Mouse (Mus musculus): ENCODE measurements around the gene Smyd2.
A peak's percentile ranks its signal among the peaks of the same experiment; 100 is the strongest.

Gene Smyd2

DNA sequence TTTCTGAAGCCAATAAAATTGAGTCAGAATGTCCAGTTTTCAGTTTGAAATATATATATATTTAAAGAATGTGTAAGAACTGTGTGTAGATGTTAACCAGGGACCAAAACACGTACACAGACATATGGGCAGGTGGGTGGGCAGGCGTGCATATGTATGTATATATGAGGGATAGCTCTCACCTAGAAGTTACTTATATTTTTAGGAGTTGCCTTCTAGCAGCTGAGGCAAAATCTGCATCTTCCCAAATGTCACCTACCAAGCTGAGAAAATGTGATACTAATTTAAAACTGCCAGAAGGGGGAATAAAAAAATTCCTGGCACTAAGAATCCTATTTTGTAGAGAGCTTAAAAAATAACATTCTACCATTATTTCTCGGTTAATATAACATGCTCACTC lies 2.4 kb downstream of the Smyd2 start:
- peak; percentile 84 for DNase-seq (ENCODE audit: low read depth, low spot score)

DNA sequence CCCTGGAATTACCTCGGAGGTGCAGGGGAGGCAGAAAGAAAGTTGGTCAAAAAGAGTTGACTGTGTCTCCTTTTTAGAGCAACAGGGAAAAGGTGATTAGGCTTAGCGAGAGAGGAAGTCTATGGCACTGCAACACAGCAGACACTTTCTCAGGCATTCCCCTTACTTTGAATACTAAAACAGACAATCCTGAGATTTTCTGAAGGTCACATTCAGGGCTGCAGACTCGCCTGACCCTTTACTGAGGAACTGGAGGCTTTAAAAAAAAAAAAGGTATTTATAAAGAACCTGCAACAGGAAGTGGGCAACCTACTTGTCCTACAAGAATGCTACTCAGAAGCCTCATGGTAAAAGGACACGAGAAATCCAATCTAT lies 5.0 kb downstream of the Smyd2 start:
- no peak for DNase-seq (ENCODE audit: low read depth, low spot score)

DNA sequence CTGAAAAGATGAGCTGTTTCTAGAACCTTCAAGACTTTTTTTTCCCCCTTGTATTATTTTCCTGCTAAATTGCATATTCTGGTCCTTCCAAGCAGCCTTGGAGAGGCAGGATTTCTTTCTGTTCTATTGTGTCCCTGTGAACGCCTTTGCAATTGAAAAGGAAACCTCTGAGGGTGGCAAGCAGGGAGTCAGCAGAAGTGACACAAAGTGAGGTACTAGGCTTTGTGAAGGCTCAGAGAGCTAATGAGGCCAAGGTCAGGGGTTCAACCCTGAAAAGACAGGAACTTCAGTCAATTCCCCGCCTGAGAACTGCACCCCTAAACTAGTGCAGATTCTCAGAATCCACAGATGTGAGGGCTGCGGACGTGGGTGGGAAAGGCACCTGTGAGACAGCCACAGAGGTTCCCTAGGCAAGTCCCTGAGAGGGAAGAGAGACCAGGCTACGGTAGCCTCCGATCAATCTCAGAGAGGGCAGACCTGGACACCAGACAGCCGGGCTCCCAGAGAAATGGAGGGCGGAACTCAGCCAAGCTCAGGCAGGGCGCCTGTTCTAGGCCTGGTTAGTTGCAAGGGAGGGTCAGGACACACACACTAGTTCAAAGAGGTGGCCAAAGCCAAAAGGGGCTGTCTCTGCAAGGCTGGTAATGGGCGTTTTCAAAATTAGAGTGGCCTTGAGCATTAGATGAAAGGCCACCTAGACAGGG lies 5.6 kb downstream of the Smyd2 start:
- no peak for DNase-seq (ENCODE audit: low read depth, low spot score)

DNA sequence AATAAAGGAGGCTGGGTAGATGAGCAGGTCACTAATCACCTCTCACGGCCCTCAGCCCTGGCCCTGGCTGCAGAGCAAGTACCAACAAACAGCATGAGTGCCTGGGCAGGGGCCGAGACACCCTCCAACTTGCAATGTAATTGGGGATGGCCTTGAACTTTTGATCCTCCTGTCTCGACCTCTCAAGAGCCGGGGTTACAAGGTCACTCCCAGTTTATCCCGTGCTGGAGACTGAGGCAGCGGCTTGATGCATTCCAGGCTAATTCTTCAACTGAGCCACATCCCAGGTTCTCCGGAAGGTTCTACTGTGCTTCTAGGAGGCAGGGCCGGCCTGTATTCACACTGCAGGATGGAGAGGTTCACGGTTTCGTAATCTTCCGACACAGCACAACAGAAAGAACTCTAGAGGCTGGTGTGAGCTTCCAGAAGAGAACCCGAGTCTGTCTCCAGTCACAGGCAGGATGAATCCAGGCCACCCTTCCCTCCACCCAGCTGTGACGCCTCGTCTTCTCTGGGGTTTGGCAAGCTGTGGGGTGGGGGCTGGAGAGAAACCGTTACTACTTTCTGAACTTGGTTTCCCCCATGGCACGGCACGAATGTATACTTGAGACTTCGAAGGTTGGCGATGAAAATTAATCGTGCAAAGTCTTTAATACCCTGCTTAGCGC lies 8.9 kb downstream of the Smyd2 start:
- no peak for DNase-seq (ENCODE audit: low read depth, low spot score)

DNA sequence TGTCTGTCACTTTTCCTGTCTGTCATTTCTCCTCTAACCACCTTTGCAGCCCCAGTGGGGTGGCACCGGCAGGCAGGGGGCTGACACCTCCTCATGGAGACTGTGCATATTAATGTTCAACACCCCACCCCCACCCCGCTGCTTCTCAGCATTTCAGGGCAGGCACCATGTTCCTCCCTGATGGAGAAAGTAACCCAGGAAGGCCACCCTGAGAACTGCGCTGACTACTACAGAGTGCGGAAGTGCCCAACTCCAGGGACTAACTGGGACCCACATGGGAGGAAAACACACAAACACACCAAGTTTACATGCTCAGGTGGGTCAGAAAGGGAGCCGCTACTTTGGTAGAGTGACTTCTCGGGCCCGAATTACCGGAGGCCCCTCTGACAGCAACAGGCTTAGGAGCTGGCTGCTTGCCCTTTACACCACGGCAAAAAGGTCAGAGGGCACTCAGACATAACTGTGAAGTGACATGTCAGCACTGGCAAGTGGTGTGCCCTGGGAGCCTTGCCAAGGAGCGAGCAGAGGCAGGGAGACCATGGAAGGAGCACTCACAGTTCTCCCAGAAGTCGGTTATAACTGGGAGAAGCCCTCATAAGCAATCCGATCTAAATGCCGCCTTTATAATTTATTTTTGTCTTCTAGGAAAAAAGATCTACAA lies 11.3 kb downstream of the Smyd2 start:
- no peak for DNase-seq (ENCODE audit: low read depth, low spot score)

DNA sequence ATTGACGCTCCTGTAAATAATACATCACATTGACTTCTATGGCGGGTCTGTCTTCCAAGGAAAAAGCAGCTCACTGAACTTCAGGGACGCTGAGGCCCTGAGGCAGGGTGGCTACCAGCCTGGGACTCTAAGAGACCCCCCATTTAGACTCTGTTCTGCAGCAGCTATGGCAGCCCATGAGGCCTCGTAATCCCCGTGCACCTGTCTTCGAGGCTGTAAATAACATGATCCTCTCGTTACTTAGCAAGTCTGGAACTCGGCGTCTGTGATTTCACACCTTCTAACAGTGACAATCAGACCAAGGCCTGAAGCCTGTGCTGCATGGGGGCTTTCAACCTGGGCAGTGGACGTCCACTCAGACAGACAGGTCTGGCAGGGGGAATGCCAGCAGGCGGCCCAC lies 19.0 kb downstream of the Smyd2 start:
- DNase-seq (ENCODE audit: low read depth, low spot score): no peak

DNA sequence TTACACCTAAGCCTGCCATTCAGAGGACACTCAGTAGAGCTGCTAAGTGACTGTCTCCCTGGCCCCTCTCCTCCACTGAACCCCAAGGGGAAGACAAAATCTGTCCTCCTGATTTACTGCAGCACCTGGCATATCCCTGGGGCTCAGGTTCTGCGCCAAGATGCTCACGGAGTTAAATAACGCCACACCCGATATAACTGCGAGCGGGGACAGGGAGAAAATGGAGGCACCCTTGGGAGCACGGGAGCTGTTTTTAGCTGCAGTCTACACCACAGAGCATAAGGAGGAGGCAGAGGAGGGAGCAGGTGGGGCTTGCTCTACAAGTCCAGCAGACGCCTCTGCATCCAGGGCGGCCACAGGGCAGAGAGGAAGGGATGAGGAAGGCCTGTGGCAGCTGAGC lies 19.8 kb downstream of the Smyd2 start:
- DNase-seq (ENCODE audit: low read depth, low spot score): no peak

DNA sequence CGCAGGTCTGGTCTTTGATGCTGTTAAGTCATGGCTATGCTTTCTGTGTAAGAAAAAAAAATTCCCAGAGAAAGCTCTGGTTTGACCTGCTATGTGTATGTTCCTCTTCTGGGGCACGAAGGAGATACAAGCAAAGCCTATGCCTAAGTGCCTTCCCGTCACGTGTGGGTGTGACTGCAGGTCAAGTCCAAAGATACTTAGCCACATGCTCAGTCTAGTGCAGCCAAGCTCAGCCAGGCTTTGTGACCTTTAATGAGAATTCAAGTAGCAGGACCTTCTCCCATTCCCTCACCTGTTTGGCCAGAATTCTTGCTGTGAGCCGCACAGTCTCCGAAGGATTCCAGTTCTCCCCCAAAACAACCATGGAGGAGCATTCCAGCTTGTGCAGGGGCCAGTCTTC lies 22.6 kb downstream of the Smyd2 start:
- no peak for DNase-seq (ENCODE audit: low read depth, low spot score)

DNA sequence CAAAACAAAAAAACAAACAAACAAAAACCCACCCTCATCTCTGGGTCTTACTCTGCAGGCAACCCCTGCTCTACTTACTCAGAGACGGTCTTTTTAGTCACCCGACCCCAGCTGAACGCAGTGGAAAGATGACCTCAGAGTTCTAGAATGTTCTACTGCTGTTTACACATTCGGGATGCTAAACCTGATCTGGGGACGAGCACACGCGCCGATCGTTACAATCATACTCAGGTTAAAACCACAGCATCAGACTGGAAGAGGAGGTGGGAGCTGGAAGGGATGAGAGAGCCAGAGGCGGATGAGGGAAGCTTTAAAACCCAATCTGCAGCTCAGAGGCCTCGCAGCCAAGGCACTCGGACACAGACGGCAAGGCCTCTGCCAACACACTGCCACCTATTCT lies 23.5 kb downstream of the Smyd2 start:
- no peak for DNase-seq (ENCODE audit: low read depth, low spot score)

DNA sequence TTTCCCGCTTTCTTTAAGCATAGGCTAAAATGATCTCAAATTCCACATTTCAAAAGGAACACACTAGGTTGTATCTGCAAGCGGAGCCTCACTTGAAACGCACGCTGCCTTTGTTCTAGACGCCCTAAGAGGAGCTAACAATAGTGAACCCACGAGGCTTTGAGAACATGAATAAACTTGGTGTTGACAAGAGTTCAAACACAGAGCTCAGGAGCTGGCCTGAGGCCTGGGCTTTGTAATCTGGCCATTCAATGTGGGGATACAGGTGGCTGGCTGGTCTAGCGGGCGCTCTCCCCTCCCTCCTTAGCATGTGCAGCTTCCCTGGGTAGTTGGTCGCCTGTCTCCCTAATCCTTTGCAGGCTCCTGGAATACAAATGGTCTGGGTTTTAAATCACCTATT lies 24.3 kb downstream of the Smyd2 start:
- DNase-seq (ENCODE audit: low read depth, low spot score): no peak

DNA sequence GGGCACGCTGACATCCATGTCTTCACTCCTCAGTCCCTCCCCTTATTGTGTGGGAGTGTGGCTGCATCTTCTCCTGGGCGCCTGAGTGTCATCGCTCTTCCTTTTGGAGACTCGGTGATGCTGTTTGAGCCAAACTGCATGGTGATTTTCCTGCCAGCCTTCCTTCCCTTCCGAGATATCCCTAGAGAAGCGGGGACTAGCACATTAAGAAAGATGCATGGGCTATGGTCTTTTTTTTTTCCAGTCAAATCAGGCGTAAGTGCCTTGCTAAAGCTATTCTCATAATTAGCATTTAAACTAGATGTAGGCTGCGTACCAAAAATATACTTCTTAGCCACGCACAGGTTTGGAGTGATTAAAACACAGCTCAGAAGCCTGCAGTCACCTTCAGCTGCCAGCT lies 28.0 kb downstream of the Smyd2 start:
- DNase-seq (ENCODE audit: low read depth, low spot score): peak; percentile 70

DNA sequence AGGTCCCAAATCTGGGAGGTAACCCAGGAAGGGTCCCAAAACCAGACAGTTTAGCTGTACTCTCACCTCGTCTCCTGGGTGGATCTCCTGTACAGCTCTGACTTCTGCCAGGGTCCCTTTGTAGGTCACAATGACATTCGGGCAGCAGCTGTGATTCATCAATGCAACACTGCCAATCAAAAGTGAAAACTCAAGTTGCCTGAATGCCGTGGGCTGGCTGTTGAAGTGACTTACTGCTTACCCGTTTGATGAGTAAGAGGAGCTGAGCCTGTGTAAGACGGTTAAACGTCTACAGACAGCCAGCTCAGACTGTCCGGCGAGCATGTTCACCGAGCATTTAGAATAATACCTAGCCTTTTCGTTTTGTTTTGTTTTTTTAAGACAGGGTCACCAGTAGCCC lies 33.4 kb downstream of the Smyd2 start:
- no peak for DNase-seq (ENCODE audit: low read depth, low spot score)

DNA sequence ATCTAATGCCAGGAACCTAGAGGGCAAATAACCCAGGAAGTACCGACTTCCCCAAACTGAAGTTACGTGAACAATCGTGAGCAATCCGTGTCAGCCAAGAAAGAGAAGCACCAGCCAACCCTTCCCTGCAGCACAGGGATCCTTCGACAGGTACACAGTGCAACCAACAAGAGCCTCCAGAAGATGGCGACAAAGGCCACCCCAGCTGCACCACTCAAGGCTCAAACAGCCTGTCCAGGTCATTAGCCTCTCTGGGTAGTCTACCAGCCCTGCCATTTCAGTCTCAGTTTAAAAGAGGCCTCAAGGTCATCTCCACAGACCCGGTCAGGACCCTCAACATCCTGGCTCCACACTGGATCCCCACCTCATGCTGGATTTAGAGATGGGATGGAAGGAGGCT lies 34.6 kb downstream of the Smyd2 start:
- peak; percentile 86 for DNase-seq (ENCODE audit: low read depth, low spot score)

DNA sequence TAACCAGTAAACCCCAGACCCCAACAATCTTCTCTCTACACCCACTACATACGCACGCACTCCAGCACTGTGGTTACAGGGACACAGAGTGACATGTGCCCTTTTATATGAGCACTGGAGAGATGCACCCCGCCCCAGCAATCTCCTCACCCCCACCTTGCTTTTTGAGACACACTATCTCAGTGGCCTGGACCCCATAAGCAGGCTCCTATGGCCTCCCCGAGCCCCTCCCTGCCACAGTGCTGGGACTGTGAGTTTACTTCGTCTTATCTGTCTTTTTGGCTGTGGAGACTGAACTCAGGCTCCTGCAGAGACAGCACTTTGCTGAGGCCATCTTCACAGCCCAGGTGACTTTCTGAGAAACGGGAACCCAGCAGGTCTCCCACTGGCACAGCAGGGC lies 36.2 kb downstream of the Smyd2 start:
- DNase-seq (ENCODE audit: low read depth, low spot score): no peak

DNA sequence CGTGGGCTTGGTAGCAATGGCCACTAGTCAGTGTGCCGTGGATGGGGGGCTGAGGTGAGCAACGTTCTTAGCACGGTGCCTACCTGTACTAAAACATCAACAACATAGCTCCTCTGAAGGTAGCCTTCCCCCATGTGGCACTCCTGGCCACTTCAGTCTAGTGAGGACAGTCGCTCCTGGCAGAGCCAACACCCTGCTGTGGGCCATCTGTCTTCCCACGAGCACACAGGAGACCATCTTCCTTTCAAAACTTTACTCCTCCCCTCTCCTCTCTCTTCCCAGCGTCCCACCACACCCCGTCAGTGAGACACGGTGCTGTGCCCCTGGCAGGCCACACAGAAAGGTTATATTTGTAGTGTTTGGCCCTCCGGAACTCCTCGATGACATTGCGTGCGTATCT lies 37.2 kb downstream of the Smyd2 start:
- DNase-seq (ENCODE audit: low read depth, low spot score): peak; percentile 89

DNA sequence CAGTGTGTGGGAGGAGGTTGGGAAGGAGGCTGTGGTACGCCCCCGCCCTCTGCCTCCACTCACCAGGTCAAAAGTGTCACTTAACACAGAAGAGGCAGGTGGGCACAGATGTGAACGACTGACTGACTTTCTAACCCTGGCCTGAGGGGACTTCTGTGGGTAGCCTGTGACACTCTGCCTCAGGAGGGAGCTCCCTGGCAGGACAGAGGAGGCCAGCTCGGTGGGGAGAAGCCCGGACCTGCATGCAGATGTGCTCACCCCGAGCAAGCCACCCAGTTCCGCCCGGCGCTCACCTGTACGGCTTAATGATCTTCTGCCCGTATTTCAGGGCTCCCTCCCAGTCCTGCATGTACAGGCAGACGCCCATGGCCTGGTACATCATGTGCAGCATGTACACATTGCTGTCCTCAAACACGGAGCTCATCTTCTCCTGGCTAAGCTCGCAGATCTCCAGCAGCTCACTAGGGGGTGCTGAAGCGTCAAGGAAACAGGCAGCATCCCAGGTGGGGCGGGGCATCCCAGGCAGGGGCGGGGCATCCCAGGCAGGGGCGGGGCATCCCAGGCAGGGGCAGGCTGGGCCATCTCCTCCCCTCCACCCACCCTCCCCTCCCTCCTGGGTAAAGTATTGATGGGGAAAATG lies 38.5 kb downstream of the Smyd2 start:
- peak; percentile 73 for DNase-seq (ENCODE audit: low read depth, low spot score)

DNA sequence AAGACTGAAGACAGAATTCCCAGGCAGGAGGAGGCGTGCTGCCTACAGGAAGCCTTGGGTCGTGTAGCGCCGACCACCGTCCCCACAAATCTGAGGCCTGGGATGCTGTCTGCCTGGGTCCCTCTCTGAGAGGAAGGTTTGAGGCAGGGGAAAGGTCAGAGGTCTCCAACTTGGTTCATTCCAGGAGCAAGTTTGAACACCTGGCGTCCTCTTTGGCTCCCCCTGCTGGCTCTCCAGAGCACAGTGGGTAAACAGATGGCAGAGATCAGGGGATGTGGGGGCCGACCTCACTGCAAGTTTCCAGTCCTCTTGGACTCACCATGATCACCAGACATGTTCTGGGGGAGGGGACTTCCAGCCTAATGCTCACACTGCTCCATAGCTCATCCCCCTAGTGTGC lies 39.3 kb downstream of the Smyd2 start:
- peak; percentile 46 for DNase-seq (ENCODE audit: low read depth, low spot score)

DNA sequence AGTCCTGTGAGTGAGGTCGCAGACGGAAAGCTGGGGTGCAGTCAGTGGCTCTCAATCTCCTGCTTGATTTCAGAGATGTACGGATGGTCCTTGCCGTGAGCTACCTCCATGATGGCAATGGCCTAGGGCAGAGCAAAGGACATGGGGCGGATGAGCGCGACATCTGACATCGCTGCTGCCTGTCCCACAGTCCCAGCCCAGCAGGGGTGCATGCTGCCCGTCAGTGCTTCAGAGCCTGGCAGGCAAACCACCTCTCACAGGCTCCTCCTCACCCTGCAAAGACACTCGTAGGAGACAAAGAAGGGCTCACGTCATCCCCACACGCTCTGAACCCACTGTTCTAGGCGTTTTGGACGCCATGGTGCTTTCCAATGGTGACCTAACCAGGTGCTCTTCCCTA lies 41.4 kb downstream of the Smyd2 start:
- DNase-seq (ENCODE audit: low read depth, low spot score): no peak

DNA sequence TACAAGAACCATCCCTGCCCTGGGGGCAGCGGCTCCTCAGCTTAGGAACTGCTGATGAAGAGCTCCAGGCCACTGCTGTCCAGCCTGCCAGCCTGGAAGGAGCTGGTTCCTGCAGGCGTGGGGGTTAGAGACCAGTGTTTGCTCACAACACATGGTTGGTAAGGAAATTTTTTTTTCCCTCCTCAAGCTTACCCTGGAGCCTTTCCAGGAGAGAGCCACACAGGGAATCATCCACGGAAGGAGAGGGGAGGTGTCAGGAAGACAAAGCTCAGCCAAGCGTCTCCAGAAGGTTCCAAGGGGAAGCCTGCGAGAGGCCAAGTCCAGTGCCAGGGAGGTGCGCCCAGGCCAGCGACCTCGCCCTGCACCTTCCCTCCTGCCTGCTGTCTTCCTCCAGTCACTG lies 42.2 kb downstream of the Smyd2 start:
- DNase-seq (ENCODE audit: low read depth, low spot score): peak; percentile 88

DNA sequence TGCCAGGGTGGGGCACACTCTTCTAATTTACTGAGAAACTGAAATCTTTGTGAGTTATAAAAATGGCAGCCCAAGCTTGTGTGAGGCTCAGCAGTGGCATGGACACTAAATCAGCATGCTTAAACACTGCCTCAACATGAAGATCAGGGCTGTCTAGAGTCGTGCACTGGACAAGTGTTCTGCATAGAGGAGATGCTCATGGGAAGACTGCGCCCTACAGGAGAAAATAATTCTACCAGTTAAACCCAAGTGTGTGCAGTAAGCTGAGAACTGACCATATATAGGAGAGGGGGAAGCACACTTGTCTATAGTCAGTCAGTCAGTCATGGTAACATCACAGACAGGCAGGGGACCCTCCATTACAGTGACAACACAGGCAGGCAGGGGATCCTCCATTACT lies 43.0 kb downstream of the Smyd2 start:
- DNase-seq (ENCODE audit: low read depth, low spot score): peak; percentile 29

DNA sequence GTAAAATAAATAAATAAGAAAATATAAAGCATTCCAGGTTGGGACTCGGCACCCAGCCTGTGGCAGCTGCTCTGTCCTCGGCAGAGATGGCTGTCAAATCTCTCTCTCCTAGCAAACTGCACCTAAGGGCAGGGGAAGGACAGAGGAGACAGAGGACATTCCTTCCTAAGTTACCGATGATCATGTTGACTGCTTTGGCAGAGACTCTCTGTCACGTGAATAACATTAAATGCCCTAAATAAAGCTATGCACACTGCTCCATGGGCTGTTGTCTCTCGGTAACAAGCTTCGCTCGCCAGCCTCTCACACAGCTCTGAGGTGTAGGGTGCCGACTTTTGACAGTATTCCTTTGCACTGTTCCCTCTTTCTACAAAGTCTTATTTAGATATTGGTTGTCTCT lies 46.0 kb downstream of the Smyd2 start:
- no peak for DNase-seq (ENCODE audit: low read depth, low spot score)

DNA sequence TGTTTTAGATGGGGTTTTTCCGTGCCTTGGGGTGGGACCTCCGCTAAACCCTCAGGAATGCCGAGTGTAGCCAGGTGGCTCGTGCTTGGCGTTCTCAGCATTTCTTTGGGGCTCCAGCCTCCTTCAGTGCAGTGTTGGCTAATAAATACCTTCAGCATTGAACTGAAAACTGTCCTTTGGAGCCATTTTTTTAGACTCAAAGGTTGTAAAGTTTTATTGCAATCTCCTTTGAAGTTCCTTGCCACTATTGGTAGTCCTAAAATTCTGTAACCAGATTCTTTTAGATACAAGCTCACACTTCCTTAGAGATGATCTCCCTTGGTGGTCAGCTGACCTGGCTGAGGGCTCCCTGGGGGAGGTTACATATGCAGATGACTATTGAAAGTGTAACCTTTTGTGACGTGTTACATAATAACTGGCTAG lies 46.7 kb downstream of the Smyd2 start:
- DNase-seq (ENCODE audit: low read depth, low spot score): no peak

DNA sequence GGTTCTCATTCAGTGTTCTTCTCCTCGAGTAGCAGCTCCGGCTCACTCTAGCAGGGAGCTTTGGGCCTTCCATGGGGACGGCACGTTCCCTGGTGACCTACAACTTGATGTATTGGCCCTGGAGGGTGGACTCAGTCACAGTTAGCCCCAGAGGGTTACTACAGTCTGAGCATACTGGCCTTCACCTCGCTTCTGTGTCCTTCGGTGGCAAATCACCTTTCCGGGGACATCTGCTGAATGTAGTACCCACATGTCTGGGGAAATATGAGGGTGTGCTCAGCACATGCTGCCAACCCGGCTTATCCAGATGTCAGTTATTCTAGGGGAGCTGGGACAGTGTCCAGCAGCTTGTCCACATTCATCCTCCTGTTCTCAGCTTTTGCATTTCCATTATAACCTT lies 48.6 kb downstream of the Smyd2 start:
- DNase-seq (ENCODE audit: low read depth, low spot score): no peak

Data from brain, adult 2 months (tissue).